Mouse (Mus musculus): ENCODE data around the gene Adgrg3.
A peak's percentile ranks its signal among the peaks of the same experiment; 100 is the strongest.

The Adgrg3 gene

DNA sequence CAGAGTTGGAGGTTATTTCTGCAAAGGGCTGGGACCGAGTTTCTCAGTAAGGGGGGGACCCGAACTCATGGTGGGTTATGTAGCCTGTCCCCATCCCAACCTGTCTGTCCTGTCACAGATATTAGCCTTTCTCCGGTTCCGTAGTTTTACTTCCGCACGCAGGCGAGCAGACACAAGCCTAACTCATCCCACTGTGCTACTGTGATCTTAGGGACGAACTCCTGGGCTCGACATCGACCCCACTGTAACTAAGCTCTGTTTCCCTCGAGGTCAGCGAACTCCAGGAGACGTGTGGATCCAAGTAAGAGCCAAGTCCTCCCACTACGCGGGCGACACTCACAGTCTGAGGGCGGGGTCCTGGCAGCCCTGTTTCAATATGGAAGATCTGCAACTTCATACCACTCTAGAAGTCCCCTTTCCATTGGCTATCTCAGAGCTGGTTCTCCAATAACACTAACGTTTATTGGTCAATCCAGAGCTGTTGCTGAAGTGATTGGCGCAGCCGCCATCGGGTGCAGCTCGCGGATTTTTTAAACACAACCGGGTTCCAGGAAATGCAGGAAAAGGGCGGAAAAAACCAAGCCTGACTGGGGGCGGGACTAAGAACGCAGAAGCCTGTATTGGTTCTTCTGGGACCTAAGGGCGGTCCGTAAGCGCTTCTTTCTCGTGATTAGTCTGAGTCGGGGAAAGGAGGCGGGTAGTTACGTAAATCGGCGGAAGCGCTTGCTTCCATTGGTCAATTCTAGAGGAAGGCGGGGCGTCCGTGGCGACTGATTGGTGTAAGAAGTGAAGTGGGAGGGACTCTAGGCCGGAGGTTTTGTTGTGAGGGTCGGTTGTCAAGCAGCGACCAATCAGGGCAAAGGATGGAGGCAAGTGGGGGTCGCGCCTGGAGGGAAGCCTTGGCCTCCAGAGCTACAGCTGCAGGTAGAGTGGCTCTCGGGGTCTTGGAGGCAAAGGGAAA, 63.2 kb downstream of the Adgrg3 start, which contains the start of gene Katnb1:
Katnb1 (plus strand) TSS at position 806 of the 961 bp plus-strand sequence.
- peak; percentile 99 for DNase-seq (ENCODE audit: extremely low read depth, low read depth)

DNA sequence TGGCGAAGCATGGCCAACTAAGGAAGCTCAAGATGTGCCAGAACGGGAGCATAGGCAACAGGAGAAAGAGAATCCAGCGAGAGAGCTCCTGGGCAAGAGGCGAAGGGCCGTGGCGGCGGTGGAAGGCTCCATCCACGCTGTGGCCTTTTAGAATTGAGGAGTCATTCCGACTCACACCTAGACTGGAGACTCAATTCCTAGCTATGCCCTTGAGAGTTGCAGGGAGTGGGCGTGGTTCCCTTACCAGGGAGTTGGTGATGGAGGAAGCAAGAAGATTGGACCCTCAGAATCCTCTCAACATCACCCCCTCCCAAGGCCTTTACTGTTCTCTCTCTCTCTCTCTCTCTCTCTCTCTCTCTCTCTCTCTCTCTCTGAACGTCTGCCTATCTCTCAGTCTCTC, 64.2 kb downstream of the Adgrg3 start:
- peak; percentile 24 for DNase-seq (ENCODE audit: extremely low read depth, low read depth)

DNA sequence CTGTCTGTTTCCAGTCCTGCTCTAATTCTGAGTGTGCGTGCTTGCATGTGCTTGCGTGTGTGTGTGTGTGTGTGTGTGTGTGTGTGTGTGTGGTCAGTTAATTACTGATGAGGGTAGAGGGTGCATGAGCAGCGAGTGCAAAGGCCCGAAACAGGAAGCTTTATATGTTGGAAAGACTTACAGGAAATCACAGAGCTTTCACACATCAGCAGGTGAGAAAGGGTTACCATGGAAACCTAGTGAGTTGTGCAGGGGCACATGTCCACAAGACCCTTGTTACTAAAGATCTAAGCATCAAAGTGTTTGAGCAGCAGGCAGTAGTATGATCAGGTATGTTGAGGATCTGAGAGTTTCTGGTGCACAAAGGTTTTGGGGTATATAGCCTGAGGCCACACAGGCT, 66.8 kb downstream of the Adgrg3 start:
- DNase-seq (ENCODE audit: extremely low read depth, low read depth) = no peak

DNA sequence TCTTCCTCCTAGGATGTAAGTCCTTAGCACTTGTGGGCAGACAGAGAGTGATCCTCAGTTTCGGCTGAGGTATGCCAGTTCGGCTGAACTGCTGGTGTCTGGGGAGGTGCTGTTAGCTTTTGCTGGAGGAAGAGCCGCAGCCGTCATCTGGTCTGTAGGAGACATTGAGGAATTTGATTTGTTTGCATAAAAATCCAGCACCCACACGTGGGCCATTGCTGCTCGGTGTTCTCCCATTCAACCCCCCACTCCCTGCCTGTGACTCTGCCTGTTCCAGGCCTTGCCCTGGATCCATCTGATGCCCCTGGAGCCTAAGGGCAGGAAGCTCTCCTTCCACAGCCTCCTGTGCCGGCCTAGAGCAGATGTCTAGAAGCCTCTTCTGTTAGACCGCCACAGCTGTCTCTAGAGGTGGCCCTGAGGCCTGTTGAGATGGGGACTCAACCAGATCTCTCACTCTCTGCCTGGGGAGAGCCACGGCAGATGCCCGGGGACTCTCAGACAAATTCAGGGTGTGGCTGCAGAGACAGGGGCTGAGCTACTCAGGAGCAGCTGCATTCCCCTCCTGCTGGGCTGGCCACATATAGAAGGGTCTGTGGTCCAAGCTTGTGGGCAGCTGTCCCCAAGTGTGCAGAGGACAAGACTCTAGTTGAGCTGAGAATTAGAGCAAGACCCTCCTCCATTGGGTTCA, 67.4 kb downstream of the Adgrg3 start:
- DNase-seq (ENCODE audit: extremely low read depth, low read depth) = no peak

DNA sequence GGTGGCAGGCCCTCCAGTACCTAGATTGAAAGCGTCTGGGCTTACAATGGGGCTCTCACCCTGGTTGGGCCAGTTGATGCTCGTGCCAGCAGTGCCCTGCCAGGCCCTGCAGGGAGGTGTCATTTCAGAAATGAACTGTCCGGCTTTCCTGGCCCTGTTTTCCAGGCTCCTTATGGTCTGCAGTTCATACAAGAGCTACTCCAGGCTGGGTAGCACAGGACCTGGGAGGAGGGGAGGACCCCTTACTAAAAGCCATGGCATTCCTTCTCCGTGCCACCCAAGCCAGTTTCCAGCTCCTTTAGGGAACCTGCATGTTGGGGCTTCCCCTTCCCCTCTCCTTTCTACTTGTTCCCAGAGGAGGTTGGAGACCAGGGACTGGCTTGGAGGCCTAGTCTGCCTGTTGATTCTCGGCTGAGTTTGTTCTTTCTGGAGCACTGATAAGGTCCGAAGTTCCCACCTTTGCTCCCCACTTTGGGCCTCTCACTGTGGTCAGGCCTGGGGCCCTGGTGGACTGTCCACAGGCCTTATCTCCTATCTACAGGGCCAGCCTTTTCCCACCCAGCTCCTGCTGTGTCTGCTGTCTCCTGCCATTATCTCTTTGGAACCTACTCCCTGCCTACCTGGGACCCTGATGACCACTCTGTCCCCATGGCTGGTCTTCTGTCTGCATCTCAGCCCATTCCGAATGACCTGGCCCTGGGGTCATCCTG, 68.1 kb downstream of the Adgrg3 start:
- no peak for DNase-seq (ENCODE audit: extremely low read depth, low read depth)

DNA sequence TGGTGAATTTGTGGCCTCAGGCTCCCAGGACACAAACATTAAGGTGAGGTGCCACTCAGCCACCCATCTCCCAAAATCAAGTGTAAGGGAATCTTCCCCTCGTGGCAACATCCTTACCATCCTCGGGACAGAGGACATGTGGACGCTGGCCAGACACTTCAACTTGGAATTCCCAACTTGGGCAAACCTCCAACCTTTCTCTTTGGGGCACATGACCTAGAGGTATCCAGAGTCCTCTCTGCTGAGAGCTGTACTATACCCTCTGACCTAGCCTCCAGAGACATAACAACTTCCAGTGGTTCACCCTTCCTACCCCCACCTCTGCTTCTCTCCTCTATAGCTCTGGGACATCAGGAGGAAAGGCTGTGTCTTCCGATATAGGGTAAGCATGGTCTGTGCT, 76.1 kb downstream of the Adgrg3 start:
- no peak for DNase-seq (ENCODE audit: extremely low read depth, low read depth)
